Mouse (Mus musculus): ENCODE data around the gene Zfp523. TPM values are rescaled to one million over a fixed set of nuclear protein-coding genes. Genes with fewer than 3 reads are reported as not detected.

The Zfp523 gene
- polyA plus RNA-seq, 1 experiment from 2014 or later, result 38.2 TPM

DNA sequence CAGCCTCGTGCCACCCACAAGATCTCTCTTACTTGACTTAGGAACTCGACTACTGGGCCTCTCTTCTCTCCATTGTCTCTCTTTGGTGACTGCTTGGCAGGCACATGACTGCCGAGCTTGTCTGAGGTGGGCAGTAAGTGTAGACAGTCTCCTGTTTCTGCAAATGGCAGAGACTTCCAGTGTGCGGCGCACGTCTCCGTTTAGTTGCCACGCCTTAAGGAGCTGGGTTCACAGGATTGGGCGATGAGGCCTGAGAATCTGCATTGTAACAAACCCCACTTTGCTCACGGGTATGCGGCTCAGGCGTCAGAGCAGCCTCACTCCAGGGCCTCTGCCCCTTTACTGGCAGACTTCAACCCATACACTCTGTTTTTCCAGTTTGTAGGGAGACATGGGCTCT is 26.5 kb upstream of the Zfp523 start:
- Histone ChIP-seq H3K27ac (ENCODE audit: low read length) (no peak overlapping the region), H3K27me3 (ENCODE audit: insufficient read depth, low read length) (no peaks in the 10 kb centered on the region), H3K4me3 (ENCODE audit: low read length) (no peak overlapping the region), H3K36me3 (ENCODE audit: insufficient read depth, low read length) (0 out of 2 replicates have a peak, but pooled peaks cover 12% of the 10 kb centered on the region), H3K4me2 (replicated peaks; ENCODE audit: low read depth, low read length) (no peak overlapping the region), H3K4me1 (ENCODE audit: insufficient read depth, low read length) (peaks cover 29% of the 10 kb centered on the region), H3K9ac (replicated peaks; ENCODE audit: low read length) (no peak overlapping the region), H3K9me3 (ENCODE audit: low read length) (no peaks in the 10 kb centered on the region)
- ATAC-seq (ENCODE audit: low FRiP score, low TSS enrichment), result no peak
- WGBS, result 79% methylated on average over 12 of the region's 12 CpGs

- peaks cover 23% of the 10 kb centered on the region; the same call in 1 of the 2 replicates for H3K36me3 ChIP-seq (ENCODE audit: insufficient read depth, low read length)
- no peak overlapping the region for H3K9ac ChIP-seq (replicated peaks; ENCODE audit: low read length)
- no peaks in the 10 kb centered on the region; the same call in 1 of the 2 replicates for H3K27me3 ChIP-seq (ENCODE audit: insufficient read depth, low read length)
- H3K4me3 ChIP-seq (ENCODE audit: low read length), result no peak overlapping the region
- H3K4me2 ChIP-seq (replicated peaks; ENCODE audit: low read depth, low read length), result no peak overlapping the region
- no peak for ATAC-seq (ENCODE audit: low FRiP score, low TSS enrichment)
- H3K4me1 ChIP-seq (ENCODE audit: insufficient read depth, low read length), result 0 out of 2 replicates have a peak, but pooled peaks cover 6% of the 10 kb centered on the region
- no peaks in the 10 kb centered on the region for H3K9me3 ChIP-seq (ENCODE audit: low read length)
- no peak overlapping the region for H3K27ac ChIP-seq (ENCODE audit: low read length)
- 72% methylated on average over 6 of the region's 6 CpGs for WGBS
Measured at GRCm38 (mm10) chr17:28153095-28153494, 23.8 kb upstream of the Zfp523 start.

GRCm38 (mm10) chr17:28154970-28155369 is 22.0 kb upstream of the Zfp523 start:
- Histone ChIP-seq H3K4me3 (ENCODE audit: low read length) (no peak overlapping the region), H3K4me2 (replicated peaks; ENCODE audit: low read depth, low read length) (no peak overlapping the region), H3K36me3 (ENCODE audit: insufficient read depth, low read length) (peaks cover 23% of the 10 kb centered on the region; the same call in 1 of the 2 replicates), H3K9me3 (ENCODE audit: low read length) (no peaks in the 10 kb centered on the region), H3K9ac (replicated peaks; ENCODE audit: low read length) (no peak overlapping the region), H3K4me1 (ENCODE audit: insufficient read depth, low read length) (no peaks in the 10 kb centered on the region), H3K27ac (ENCODE audit: low read length) (no peak overlapping the region), H3K27me3 (ENCODE audit: insufficient read depth, low read length) (no peaks in the 10 kb centered on the region; the same call in 1 of the 2 replicates)
- ATAC-seq (ENCODE audit: low FRiP score, low TSS enrichment), result no peak
- WGBS, result 84% methylated on average over 8 of the region's 8 CpGs

DNA sequence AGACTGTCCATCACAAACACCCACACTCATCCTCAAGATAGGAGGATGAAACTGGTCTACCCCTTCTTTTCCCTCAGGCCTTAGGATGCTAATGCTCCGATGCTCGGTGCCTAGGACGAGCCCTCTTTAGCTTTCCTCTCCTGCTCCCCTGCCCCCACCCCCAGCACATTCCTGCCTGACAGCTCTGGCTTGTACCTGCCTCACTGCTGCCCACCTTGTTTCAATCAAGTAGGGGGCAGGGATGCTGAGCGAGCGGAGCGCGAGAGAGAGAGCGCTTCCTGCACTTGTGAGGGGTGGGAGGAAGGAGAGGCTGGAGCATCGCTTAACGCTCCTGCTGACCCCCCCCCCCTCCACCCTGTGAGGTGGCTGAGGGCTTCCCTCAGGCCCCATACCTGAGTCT is 16.6 kb upstream of the Zfp523 start:
- no peaks in the 10 kb centered on the region for H3K9me3 ChIP-seq (ENCODE audit: low read length)
- 41% methylated on average over 10 of the region's 10 CpGs for WGBS
- H3K4me1 ChIP-seq (ENCODE audit: insufficient read depth, low read length), result peaks cover 7% of the 10 kb centered on the region
- ATAC-seq (ENCODE audit: low FRiP score, low TSS enrichment), result no peak
- H3K36me3 ChIP-seq (ENCODE audit: insufficient read depth, low read length), result peaks cover 19% of the 10 kb centered on the region
- no peak overlapping the region for H3K4me2 ChIP-seq (replicated peaks; ENCODE audit: low read depth, low read length)
- H3K9ac ChIP-seq (replicated peaks; ENCODE audit: low read length), result no peak overlapping the region
- H3K4me3 ChIP-seq (ENCODE audit: low read length), result no peak overlapping the region
- no peak overlapping the region for H3K27ac ChIP-seq (ENCODE audit: low read length)
- H3K27me3 ChIP-seq (ENCODE audit: insufficient read depth, low read length), result no peaks in the 10 kb centered on the region; the same call in 1 of the 2 replicates

GRCm38 (mm10) chr17:28161310-28161881 is 15.5 kb upstream of the Zfp523 start:
- H3K36me3 ChIP-seq (ENCODE audit: insufficient read depth, low read length), result peaks cover 23% of the 10 kb centered on the region; the same call in 1 of the 2 replicates
- no peak overlapping the region for H3K9ac ChIP-seq (replicated peaks; ENCODE audit: low read length)
- H3K4me2 ChIP-seq (replicated peaks; ENCODE audit: low read depth, low read length), result no peak overlapping the region
- 31% methylated on average over 10 of the region's 11 CpGs for WGBS
- no peak overlapping the region for H3K27ac ChIP-seq (ENCODE audit: low read length)
- H3K9me3 ChIP-seq (ENCODE audit: low read length), result no peaks in the 10 kb centered on the region
- no peak overlapping the region for H3K4me3 ChIP-seq (ENCODE audit: low read length)
- no peaks in the 10 kb centered on the region; the same call in 1 of the 2 replicates for H3K27me3 ChIP-seq (ENCODE audit: insufficient read depth, low read length)
- no peak for ATAC-seq (ENCODE audit: low FRiP score, low TSS enrichment)
- H3K4me1 ChIP-seq (ENCODE audit: insufficient read depth, low read length), result peaks cover 7% of the 10 kb centered on the region

- 19% methylated on average over 6 of the region's 6 CpGs for WGBS
- peaks cover 19% of the 10 kb centered on the region for H3K36me3 ChIP-seq (ENCODE audit: insufficient read depth, low read length)
Measured at GRCm38 (mm10) chr17:28163666-28164065, 13.3 kb upstream of the Zfp523 start.

GRCm38 (mm10) chr17:28170460-28171305 is 6.2 kb upstream of the Zfp523 start:
- WGBS, result 64% methylated on average over 6 of the region's 6 CpGs

More at GRCm38 (mm10) chr17:28163666-28164065, 13.3 kb upstream of the Zfp523 start:
- ATAC-seq (ENCODE audit: low FRiP score, low TSS enrichment), result peak; percentile 11; the same call in 1 of the 2 replicates
- no peak overlapping the region for H3K27ac ChIP-seq (ENCODE audit: low read length)
- H3K4me2 ChIP-seq (replicated peaks; ENCODE audit: low read depth, low read length), result no peak overlapping the region
- H3K4me3 ChIP-seq (ENCODE audit: low read length), result no peak overlapping the region
- no peak overlapping the region for H3K9ac ChIP-seq (replicated peaks; ENCODE audit: low read length)
- no peaks in the 10 kb centered on the region for H3K27me3 ChIP-seq (ENCODE audit: insufficient read depth, low read length)
- no peaks in the 10 kb centered on the region for H3K9me3 ChIP-seq (ENCODE audit: low read length)
- peaks cover 7% of the 10 kb centered on the region for H3K4me1 ChIP-seq (ENCODE audit: insufficient read depth, low read length)

GRCm38 (mm10) chr17:28172690-28173089 is 4.2 kb upstream of the Zfp523 start:
- WGBS, result 35% methylated on average over 9 of the region's 9 CpGs
- Histone ChIP-seq H3K4me2 (replicated peaks; ENCODE audit: low read depth, low read length) (no peak overlapping the region), H3K9ac (replicated peaks; ENCODE audit: low read length) (0 out of 2 replicates have a peak overlapping the region, but pooled peaks have one; percentile 30), H3K9me3 (ENCODE audit: low read length) (no peaks in the 10 kb centered on the region), H3K4me1 (ENCODE audit: insufficient read depth, low read length) (peaks cover 34% of the 10 kb centered on the region), H3K27me3 (ENCODE audit: insufficient read depth, low read length) (no peaks in the 10 kb centered on the region), H3K4me3 (ENCODE audit: low read length) (no peak overlapping the region), H3K36me3 (ENCODE audit: insufficient read depth, low read length) (peaks cover 17% of the 10 kb centered on the region), H3K27ac (ENCODE audit: low read length) (peak overlapping the region; percentile 51)
- no peak for ATAC-seq (ENCODE audit: low FRiP score, low TSS enrichment)

More at GRCm38 (mm10) chr17:28170460-28171305, 6.2 kb upstream of the Zfp523 start:
- H3K4me1 ChIP-seq (ENCODE audit: insufficient read depth, low read length), result peaks cover 25% of the 10 kb centered on the region
- no peaks in the 10 kb centered on the region for H3K27me3 ChIP-seq (ENCODE audit: insufficient read depth, low read length)
- peak overlapping the region; percentile 55; the same call in 1 of the 2 replicates for H3K27ac ChIP-seq (ENCODE audit: low read length)
- H3K9me3 ChIP-seq (ENCODE audit: low read length), result no peaks in the 10 kb centered on the region
- H3K36me3 ChIP-seq (ENCODE audit: insufficient read depth, low read length), result peaks cover 23% of the 10 kb centered on the region
- no peak for ATAC-seq (ENCODE audit: low FRiP score, low TSS enrichment)
- no peak overlapping the region for H3K4me3 ChIP-seq (ENCODE audit: low read length)
- no peak overlapping the region for H3K4me2 ChIP-seq (replicated peaks; ENCODE audit: low read depth, low read length)
- no peak overlapping the region for H3K9ac ChIP-seq (replicated peaks; ENCODE audit: low read length)

DNA sequence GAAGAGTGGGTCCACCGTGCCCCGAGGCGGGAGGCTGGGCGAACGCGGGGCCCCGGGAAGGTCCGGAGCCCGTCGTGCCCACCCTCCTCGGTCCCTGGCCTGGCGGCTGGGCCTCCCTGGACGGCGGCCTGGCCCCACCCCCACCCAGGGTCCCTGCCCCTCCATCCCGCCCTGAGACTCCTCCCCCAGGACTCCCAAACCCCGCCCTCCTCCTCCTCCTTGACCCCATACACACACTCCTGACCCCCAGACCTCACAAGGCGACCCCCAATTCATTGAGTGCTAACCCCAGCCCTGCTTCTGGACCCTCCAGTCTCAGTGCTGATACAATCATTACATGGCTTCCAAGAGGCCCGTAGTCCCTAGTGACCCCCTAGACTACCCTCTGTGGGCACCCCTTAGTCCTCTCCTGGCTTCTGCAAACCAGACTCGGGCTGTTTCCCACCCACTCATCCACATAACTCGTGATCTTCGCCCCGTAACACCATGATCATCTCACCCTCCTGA is 664 bp downstream of the Zfp523 start:
- Histone ChIP-seq H3K36me3 (ENCODE audit: insufficient read depth, low read length) (no peaks in the 10 kb centered on the region), H3K27ac (ENCODE audit: low read length) (peak overlapping the region; percentile 96), H3K4me2 (replicated peaks; ENCODE audit: low read depth, low read length) (peak overlapping the region; percentile 94), H3K27me3 (ENCODE audit: insufficient read depth, low read length) (no peaks in the 10 kb centered on the region), H3K4me3 (ENCODE audit: low read length) (peak overlapping the region; percentile 87), H3K4me1 (ENCODE audit: insufficient read depth, low read length) (peaks cover 40% of the 10 kb centered on the region), H3K9me3 (ENCODE audit: low read length) (no peaks in the 10 kb centered on the region), H3K9ac (replicated peaks; ENCODE audit: low read length) (peak overlapping the region; percentile 96)
- 5% methylated on average over 21 of the region's 22 CpGs for WGBS
- ATAC-seq (ENCODE audit: low FRiP score, low TSS enrichment), result peak; percentile 83
